Mouse (Mus musculus): Measurements from ENCODE around the gene Rcbtb2. TPM values are rescaled to one million over a fixed set of nuclear protein-coding genes. Genes with fewer than 3 reads are reported as not detected.
A peak's percentile ranks its signal among the peaks of the same experiment; 100 is the strongest.

The Rcbtb2 gene
- polyA plus RNA-seq, 1 experiment from 2014 or later, result 64.0 TPM

DNA sequence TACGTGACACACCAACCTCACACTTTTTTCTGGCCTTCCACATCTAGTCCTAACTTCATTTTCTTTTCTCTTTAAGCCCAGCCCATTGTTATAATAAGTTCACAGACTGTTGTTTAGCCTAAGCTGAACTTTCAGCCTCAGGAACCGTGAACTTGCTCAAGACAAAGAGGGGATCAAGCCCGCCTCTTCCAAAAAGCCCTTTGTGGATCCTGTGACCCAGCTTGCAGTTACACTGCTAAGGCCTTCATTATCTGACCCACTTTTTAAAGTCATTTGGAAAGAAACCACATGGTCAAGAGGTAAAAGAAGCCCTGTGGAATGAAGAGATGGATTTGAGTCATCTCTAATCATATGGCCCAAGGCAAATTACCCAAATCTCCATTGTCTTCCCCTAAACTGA lies 19.0 kb downstream of the Rcbtb2 start:
- Histone ChIP-seq H3K4me2 (replicated peaks) (peak overlapping the region; percentile 67), H3K36me3 (replicated peaks; ENCODE audit: control insufficient read depth, insufficient read depth) (no peaks in the 10 kb centered on the region), H3K4me3 (replicated peaks; ENCODE audit: low read length) (no peak overlapping the region), H3K27me3 (ENCODE audit: control insufficient read depth, insufficient read depth, low read length) (no peaks in the 10 kb centered on the region), H3K27ac (peak overlapping the region; percentile 98; the same call in 1 of the 2 replicates), H3K9me3 (ENCODE audit: control insufficient read depth, low read length) (no peaks in the 10 kb centered on the region), H3K9ac (peak overlapping the region; percentile 93; the same call in 1 of the 2 replicates), H3K4me1 (replicated peaks; ENCODE audit: control insufficient read depth, insufficient read depth, low read length) (peaks cover 25% of the 10 kb centered on the region)
- DNase-seq (ENCODE audit: low spot score) (no peak), ATAC-seq (ENCODE audit: low FRiP score) (no peak)
- 69% methylated on average over 3 of the region's 3 CpGs for WGBS

DNA sequence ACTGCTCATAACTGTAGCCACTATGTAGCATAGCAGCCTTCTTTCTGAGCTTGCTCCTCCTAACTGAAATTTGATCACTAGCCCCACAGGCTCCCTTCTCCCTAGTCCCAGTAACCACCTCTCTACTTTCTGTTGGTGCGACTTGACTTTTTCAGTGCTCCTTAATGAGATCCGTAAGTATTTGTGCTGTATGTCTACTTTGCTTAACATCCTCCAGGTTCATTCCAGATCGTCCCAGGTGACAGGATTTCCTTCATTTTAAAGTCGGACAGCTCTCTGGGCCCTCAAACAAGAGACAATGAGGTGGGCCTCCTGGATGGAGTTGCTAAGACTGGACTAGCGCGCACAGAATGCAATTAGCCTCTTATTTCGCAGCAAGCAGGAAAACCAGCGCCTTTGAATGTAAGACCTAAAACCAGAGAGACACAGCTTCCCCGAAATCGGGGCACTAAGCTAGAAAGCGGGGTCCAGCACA lies 19.6 kb downstream of the Rcbtb2 start:
- Histone ChIP-seq H3K9me3 (ENCODE audit: control insufficient read depth, low read length) (no peaks in the 10 kb centered on the region), H3K4me2 (replicated peaks) (peak overlapping the region; percentile 67), H3K4me3 (replicated peaks; ENCODE audit: low read length) (peak overlapping the region; percentile 72), H3K36me3 (replicated peaks; ENCODE audit: control insufficient read depth, insufficient read depth) (no peaks in the 10 kb centered on the region), H3K27ac (peak overlapping the region; percentile 98), H3K9ac (peak overlapping the region; percentile 93), H3K27me3 (ENCODE audit: control insufficient read depth, insufficient read depth, low read length) (no peaks in the 10 kb centered on the region), H3K4me1 (replicated peaks; ENCODE audit: control insufficient read depth, insufficient read depth, low read length) (peaks cover 25% of the 10 kb centered on the region)
- WGBS, result under 1% methylated on average over 11 of the region's 11 CpGs
- peak; percentile 19; the same call in 1 of the 2 replicates for ATAC-seq (ENCODE audit: low FRiP score)
- DNase-seq (ENCODE audit: low spot score), result peak; percentile 63

DNA sequence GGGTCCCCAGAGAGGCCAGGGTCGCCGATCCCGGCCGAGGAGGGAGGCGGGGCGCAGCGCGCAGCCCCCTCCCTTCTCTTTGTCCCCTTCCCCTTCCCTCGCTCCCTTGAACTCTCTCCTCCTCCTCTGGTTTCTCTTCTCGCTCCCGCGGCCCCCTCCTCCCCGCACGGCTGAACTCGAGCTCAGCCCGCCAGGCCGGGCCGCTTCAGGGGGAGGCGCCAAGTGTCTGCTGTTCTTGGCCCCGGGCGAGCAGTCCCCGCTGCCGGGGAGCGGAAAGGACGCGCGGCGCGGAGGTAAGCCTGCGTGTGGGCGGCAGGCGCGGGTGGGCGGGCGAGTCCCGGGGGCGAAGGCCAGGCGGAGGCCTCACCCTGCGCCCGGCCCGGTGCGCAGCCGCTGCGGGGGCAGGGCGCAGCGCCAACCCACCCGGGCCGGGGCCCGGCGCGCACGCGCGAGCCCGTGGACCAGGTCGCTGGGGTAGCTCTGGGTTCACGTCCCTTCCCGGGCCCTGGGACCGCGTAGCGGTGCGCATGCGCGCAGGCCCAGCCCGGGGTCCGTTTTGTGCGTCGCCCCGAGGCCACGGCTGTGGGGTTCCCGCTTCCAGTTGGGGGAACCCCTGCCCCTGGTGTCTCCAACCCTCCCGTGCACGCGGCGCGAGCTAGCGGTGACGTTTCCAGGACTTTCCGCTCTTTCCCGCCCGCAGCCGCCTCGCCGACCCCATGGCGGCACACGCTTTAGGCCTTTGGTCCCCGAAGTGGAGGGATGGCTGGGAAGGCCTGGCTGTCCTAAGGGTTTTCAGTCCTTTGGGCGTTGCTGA lies 20.3 kb downstream of the Rcbtb2 start:
- ATAC-seq (ENCODE audit: low FRiP score) (peak; percentile 94), DNase-seq (ENCODE audit: low spot score) (peak; percentile 80)
- Histone ChIP-seq H3K4me3 (replicated peaks; ENCODE audit: low read length) (peak overlapping the region; percentile 72), H3K9ac (peak overlapping the region; percentile 93), H3K27me3 (ENCODE audit: control insufficient read depth, insufficient read depth, low read length) (no peaks in the 10 kb centered on the region), H3K4me1 (replicated peaks; ENCODE audit: control insufficient read depth, insufficient read depth, low read length) (peaks cover 25% of the 10 kb centered on the region), H3K27ac (peak overlapping the region; percentile 98), H3K36me3 (replicated peaks; ENCODE audit: control insufficient read depth, insufficient read depth) (no peaks in the 10 kb centered on the region), H3K9me3 (ENCODE audit: control insufficient read depth, low read length) (no peaks in the 10 kb centered on the region), H3K4me2 (replicated peaks) (peak overlapping the region; percentile 67)
- WGBS, result under 1% methylated on average over 65 of the region's 88 CpGs

DNA sequence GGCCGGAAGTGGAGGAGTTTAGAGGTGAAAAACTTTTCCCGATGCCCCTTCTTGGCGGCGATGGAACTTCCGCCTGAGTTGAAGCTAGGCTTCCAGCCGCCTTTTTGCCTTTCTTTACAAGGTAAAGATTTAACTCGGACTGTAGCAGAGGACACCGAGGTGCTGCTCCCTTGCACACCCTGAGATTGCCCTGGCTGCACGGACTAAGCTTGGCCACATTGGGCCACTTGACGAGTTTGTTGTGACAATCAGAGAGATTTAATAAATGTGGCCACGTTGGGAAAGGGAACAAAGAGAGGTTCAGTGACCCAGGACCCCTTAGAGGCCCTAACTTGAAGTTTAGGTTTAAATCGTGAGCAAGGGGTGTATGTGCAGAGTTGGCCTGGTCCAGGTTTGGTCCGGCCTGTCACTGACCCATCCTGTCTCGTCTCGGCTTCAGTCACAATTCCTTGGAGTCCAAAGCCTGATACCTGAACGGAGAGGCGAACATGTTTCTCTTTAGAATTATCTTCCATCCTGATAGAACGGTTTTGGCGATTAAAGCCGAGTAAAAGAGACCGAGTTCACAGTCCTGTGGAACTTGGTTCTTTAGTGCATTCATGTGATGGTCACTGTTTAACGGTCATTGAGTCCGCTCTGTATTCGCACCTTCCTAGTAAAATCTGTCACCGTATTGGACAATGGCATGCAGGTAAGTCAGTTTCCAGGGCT lies 21.0 kb downstream of the Rcbtb2 start:
- Histone ChIP-seq H3K4me3 (replicated peaks; ENCODE audit: low read length) (peak overlapping the region; percentile 72), H3K27me3 (ENCODE audit: control insufficient read depth, insufficient read depth, low read length) (no peaks in the 10 kb centered on the region), H3K4me1 (replicated peaks; ENCODE audit: control insufficient read depth, insufficient read depth, low read length) (peaks cover 25% of the 10 kb centered on the region), H3K36me3 (replicated peaks; ENCODE audit: control insufficient read depth, insufficient read depth) (no peaks in the 10 kb centered on the region), H3K4me2 (replicated peaks) (peak overlapping the region; percentile 67), H3K27ac (peak overlapping the region; percentile 98), H3K9me3 (ENCODE audit: control insufficient read depth, low read length) (no peaks in the 10 kb centered on the region), H3K9ac (peak overlapping the region; percentile 93)
- 35% methylated on average over 25 of the region's 25 CpGs for WGBS
- DNase-seq (ENCODE audit: low spot score) (no peak), ATAC-seq (ENCODE audit: low FRiP score) (0 out of 2 replicates have a peak, but pooled peaks have one; percentile 5)

DNA sequence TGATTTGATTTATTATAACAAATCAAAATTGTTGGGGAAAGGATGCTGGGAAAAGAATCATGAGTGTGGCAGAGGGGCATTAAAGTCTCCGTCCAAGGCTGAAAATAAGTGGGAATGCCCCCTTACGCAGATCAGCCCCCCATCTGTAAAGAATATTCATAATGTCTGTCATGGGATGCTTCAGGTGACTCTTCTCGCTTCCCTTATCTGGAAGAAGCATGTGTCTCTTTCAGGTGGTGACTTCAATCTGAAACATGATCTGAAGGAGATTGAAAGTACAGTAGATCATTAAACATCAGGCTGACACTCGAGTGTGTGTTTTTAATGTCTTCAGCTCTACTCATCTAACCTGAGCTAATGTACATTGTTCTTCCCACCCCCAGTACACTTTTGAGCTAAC lies 22.7 kb downstream of the Rcbtb2 start:
- whole genome bisulfite sequencing, result 93% methylated on average over 4 of the region's 4 CpGs
- Histone ChIP-seq H3K4me3 (replicated peaks; ENCODE audit: low read length) (no peak overlapping the region), H3K27ac (no peak overlapping the region), H3K9ac (no peak overlapping the region), H3K4me2 (replicated peaks) (no peak overlapping the region), H3K9me3 (ENCODE audit: control insufficient read depth, low read length) (no peaks in the 10 kb centered on the region), H3K27me3 (ENCODE audit: control insufficient read depth, insufficient read depth, low read length) (no peaks in the 10 kb centered on the region), H3K36me3 (replicated peaks; ENCODE audit: control insufficient read depth, insufficient read depth) (no peaks in the 10 kb centered on the region), H3K4me1 (replicated peaks; ENCODE audit: control insufficient read depth, insufficient read depth, low read length) (peaks cover 25% of the 10 kb centered on the region)
- ATAC-seq (ENCODE audit: low FRiP score) (no peak), DNase-seq (ENCODE audit: low spot score) (no peak)

DNA sequence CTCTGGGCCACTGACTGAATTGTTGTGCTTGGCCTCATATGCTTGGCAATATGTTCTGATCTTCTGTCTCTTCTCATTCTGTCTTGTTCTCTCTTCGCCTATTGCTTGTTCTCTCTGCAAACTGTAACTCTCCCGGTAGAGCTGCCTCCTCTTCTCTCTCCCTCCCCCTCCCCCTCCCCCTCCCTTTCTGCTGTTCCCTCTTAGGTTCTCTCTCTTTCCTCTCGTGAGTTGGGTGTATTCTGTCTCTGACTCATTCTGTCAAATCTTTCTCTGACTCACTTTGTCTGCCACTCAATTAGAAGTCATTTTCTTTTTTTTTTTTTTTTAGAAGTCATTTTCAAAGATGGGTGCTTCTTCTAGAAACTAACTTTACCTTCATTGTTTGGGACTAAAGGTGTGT lies 23.9 kb downstream of the Rcbtb2 start:
- Histone ChIP-seq H3K4me1 (replicated peaks; ENCODE audit: control insufficient read depth, insufficient read depth, low read length) (peaks cover 23% of the 10 kb centered on the region), H3K27ac (no peak overlapping the region), H3K4me3 (replicated peaks; ENCODE audit: low read length) (no peak overlapping the region), H3K36me3 (replicated peaks; ENCODE audit: control insufficient read depth, insufficient read depth) (no peaks in the 10 kb centered on the region; the same call in 1 of the 2 replicates), H3K9ac (no peak overlapping the region), H3K4me2 (replicated peaks) (no peak overlapping the region), H3K9me3 (ENCODE audit: control insufficient read depth, low read length) (no peaks in the 10 kb centered on the region), H3K27me3 (ENCODE audit: control insufficient read depth, insufficient read depth, low read length) (no peaks in the 10 kb centered on the region)
- no peak for ATAC-seq (ENCODE audit: low FRiP score)
- DNase-seq (ENCODE audit: low spot score), result no peak
- WGBS, result 67% methylated on average over 3 of the region's 3 CpGs

DNA sequence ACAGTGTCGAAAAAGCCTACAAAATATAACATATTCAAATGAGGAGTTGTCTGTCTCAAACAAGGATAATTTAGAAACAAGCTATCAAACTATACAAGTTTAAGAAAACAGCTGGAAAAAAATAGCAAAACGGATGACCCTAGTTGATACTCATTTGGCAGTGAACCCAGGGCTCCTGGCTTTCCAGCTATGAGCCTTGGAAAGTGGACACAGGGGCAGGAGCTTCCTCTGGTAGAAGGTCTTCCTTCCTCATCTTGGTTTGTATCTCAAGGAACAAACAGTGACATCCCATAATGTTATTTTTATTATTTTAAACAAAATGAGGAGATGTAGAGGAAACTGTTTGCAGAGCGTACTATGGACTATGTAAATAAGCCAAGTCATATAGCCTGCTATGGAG lies 25.3 kb downstream of the Rcbtb2 start:
- ATAC-seq (ENCODE audit: low FRiP score) (no peak), DNase-seq (ENCODE audit: low spot score) (no peak)
- H3K4me3 ChIP-seq (replicated peaks; ENCODE audit: low read length), result no peak overlapping the region
- no peaks in the 10 kb centered on the region for H3K9me3 ChIP-seq (ENCODE audit: control insufficient read depth, low read length)
- no peaks in the 10 kb centered on the region for H3K27me3 ChIP-seq (ENCODE audit: control insufficient read depth, insufficient read depth, low read length)
- H3K36me3 ChIP-seq (replicated peaks; ENCODE audit: control insufficient read depth, insufficient read depth), result no peaks in the 10 kb centered on the region; the same call in 1 of the 2 replicates
- 91% methylated on average over 3 of the region's 3 CpGs for WGBS
- no peak overlapping the region for H3K27ac ChIP-seq
- no peak overlapping the region for H3K9ac ChIP-seq
- peaks cover 16% of the 10 kb centered on the region for H3K4me1 ChIP-seq (replicated peaks; ENCODE audit: control insufficient read depth, insufficient read depth, low read length)
- no peak overlapping the region for H3K4me2 ChIP-seq (replicated peaks)

DNA sequence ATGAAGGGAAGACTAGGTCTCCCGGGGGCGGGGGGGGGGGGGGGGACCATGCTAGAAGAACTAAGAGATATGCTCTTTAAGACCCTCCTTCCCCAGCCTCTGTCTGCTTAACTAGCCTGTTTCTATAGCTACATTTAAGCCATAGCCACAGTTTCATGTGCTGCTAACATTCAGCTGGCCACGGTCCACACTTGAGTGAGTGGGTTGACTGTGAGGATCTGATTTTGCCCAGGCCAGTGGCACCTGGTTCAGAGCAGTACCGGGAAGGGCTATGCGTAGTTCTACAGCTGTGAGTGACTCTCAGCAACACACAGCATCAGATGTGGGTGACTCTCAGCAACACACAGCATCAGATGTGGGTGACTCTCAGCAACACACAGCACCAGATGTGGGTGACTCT lies 38.5 kb downstream of the Rcbtb2 start:
- Histone ChIP-seq H3K27me3 (ENCODE audit: control insufficient read depth, insufficient read depth, low read length) (no peaks in the 10 kb centered on the region), H3K4me2 (replicated peaks) (no peak overlapping the region), H3K4me1 (replicated peaks; ENCODE audit: control insufficient read depth, insufficient read depth, low read length) (no peaks in the 10 kb centered on the region), H3K27ac (no peak overlapping the region), H3K36me3 (replicated peaks; ENCODE audit: control insufficient read depth, insufficient read depth) (peaks cover 61% of the 10 kb centered on the region), H3K4me3 (replicated peaks; ENCODE audit: low read length) (no peak overlapping the region), H3K9me3 (ENCODE audit: control insufficient read depth, low read length) (no peaks in the 10 kb centered on the region), H3K9ac (no peak overlapping the region)
- 97% methylated on average over 4 of the region's 5 CpGs for WGBS
- no peak for ATAC-seq (ENCODE audit: low FRiP score)
- no peak for DNase-seq (ENCODE audit: low spot score)

DNA sequence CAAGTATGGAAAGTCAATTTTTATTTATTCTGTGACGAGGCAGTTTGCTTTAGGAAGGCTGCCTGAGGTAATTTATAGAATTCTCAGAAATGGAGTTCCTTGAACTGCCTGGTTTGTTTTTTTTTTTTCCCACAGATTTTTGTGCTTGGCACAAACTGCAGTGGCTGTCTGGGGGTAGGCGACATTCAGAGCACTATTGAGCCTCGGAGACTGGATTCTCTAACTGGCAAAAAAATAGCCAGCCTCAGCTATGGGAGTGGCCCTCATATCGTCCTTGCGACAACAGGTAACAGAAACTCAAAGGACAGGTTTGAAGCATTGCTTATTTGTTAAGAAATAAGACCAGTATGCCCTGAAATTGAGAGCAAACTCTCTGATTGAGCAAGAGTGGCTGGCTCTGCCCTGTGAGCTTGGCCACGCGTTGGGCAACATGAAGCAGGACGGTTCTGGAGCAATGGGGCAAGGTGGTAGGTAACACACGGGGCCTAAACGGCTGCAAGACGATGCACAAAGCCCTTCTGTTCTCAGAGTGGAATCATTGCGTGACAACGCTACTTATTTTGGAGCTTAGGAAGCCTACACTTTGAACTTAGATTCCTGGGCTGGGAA lies 39.5 kb downstream of the Rcbtb2 start:
- no peaks in the 10 kb centered on the region for H3K27me3 ChIP-seq (ENCODE audit: control insufficient read depth, insufficient read depth, low read length)
- no peak for DNase-seq (ENCODE audit: low spot score)
- no peak for ATAC-seq (ENCODE audit: low FRiP score)
- H3K4me3 ChIP-seq (replicated peaks; ENCODE audit: low read length), result no peak overlapping the region
- H3K36me3 ChIP-seq (replicated peaks; ENCODE audit: control insufficient read depth, insufficient read depth), result peaks cover 70% of the 10 kb centered on the region
- no peak overlapping the region for H3K9ac ChIP-seq
- 96% methylated on average over 13 of the region's 13 CpGs for WGBS
- no peak overlapping the region for H3K27ac ChIP-seq
- H3K4me2 ChIP-seq (replicated peaks), result no peak overlapping the region
- no peaks in the 10 kb centered on the region for H3K4me1 ChIP-seq (replicated peaks; ENCODE audit: control insufficient read depth, insufficient read depth, low read length)
- H3K9me3 ChIP-seq (ENCODE audit: control insufficient read depth, low read length), result no peaks in the 10 kb centered on the region

Measured in hindbrain, embryonic 14.5 days (tissue).